ENCODE assay signal across 12 mouse cellular contexts in the genomic region with DNA sequence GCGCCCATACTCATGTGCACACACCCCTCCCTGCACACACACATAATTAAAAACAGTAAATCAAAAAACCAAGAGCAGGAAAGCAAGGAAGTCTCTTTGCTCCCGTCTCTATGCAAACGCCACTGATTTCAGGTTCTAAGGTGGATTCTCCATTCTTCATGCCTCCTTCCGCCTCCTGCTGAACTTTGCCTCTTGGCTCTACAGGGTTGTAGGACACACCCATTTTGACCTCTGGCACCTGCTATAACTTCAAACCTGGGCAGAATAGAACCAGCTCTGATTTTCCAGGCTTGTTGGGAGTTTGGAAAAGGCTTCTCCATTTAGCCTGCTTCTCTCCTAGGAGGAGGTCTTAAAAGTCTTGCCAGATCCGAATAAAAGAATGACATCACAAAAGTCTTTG.
"Had no signal": no experiment of that assay in that cellular context is flagged by ENCODE, and none has a peak within 500 bp of the region (broad histone marks: within the 10 kb centered on the region; RNA-seq: fewer than 3 reads in every experiment).

No protein-coding gene starts in this region.

- DNase-seq: layer of hippocampus, adult 9-11 months; liver; lung, adult 2 months; lung, postnatal 36 days; right cerebral cortex, adult 18-20 months; spleen, adult 18-20 months; thymus, postnatal 36 days had no signal

- ATAC-seq: lung, postnatal 0 days; midbrain, embryonic 13.5 days had no signal

- H3K9me3 ChIP-seq: hindbrain, embryonic 15.5 days; limb, embryonic 12.5 days; midbrain, embryonic 13.5 days had no signal

- H3K4me3 ChIP-seq: hindbrain, embryonic 15.5 days; limb, embryonic 12.5 days; midbrain, embryonic 13.5 days had no signal

- H3K9ac ChIP-seq: hindbrain, embryonic 15.5 days; limb, embryonic 12.5 days; liver, embryonic 14.5 days; midbrain, embryonic 13.5 days had no signal

- H3K4me2 ChIP-seq: hindbrain, embryonic 15.5 days; limb, embryonic 12.5 days; midbrain, embryonic 13.5 days had no signal

- H3K27ac ChIP-seq: hindbrain, embryonic 15.5 days; limb, embryonic 12.5 days; liver, embryonic 14.5 days; midbrain, embryonic 13.5 days had no signal

- H3K36me3 ChIP-seq: hindbrain, embryonic 15.5 days; limb, embryonic 12.5 days; midbrain, embryonic 13.5 days had no signal

- H3K27me3 ChIP-seq: hindbrain, embryonic 15.5 days; limb, embryonic 12.5 days had no signal
